Mouse (Mus musculus) liver, embryonic 14.5 days (tissue): ENCODE measurements around the gene Ggt7. TPM values are rescaled to one million over a fixed set of nuclear protein-coding genes. Genes with fewer than 3 reads are reported as not detected.
A peak's percentile ranks its signal among the peaks of the same experiment; 100 is the strongest.
"Not testable (repeated sequence)": the region's sequence is repeated elsewhere in the genome, so short reads cannot be mapped to it uniquely, and the experiment has no call there.

Source experiments
- ATAC-seq: fragments of 200-750 bp; cut with Nextera tagmentation; 2 replicates; pipeline ENCODE4 v1.8.0; 2017; ENCODE audit warnings: moderate number of reproducible peaks, mild to moderate bottlenecking, moderate library complexity; ENCODE audit not compliant: insufficient read depth
- DNase-seq, 3 experiments: peaks; one replicate each; pipeline ENCODE4 v3.0.0-alpha.2; 2012 to 2013; ENCODE audit warnings: low read depth in 3 of 3, low spot score in 3 of 3
- H3K27ac ChIP-seq: fragments of 300-500 bp; sonication (generic); 2 replicates; pipeline ENCODE4 v1.5.1; 2014; ENCODE audit warnings: moderate library complexity, mild to moderate bottlenecking, control low read depth, inconsistent platforms
- H3K27me3 ChIP-seq: fragments of 300-500 bp; sonication (generic); 2 replicates; pipeline ENCODE4 v1.6.1; 2014; ENCODE audit warnings: mild to moderate bottlenecking, low read length, moderate library complexity; ENCODE audit not compliant: control insufficient read depth, insufficient read depth
- H3K36me3 ChIP-seq: fragments of 300-500 bp; sonication (generic); replicated peaks from 2 replicates; pipeline ENCODE4 v1.6.1; 2014; ENCODE audit warnings: low read depth; ENCODE audit not compliant: control insufficient read depth, insufficient read depth
- H3K4me1 ChIP-seq, 2 experiments: fragments of 200-500 bp in 1 of 2; fragments of 300-500 bp in 1 of 2; sonication (generic) in 1 of 2; replicated peaks; 2 replicates each; pipeline ENCODE4 v1.6.1; 2012 to 2014; ENCODE audit warnings: antibody characterized with exemption in 1 of 2, inconsistent platforms in 1 of 2, low read length in 1 of 2; ENCODE audit not compliant: control insufficient read depth in 2 of 2, insufficient read depth in 2 of 2
- H3K4me2 ChIP-seq: fragments of 300-500 bp; sonication (generic); 2 replicates; pipeline ENCODE4 v1.6.1; 2014; ENCODE audit warnings: low read depth, mild to moderate bottlenecking, control low read depth, moderate library complexity
- H3K4me3 ChIP-seq, 2 experiments: fragments of 200-500 bp in 1 of 2; fragments of 300-500 bp in 1 of 2; sonication (generic) in 1 of 2; 2 replicates each; pipeline ENCODE4 v1.5.1; 2012 to 2014; ENCODE audit warnings: low read depth in 2 of 2, low read length in 2 of 2, mild to moderate bottlenecking in 2 of 2, control low read depth in 1 of 2, inconsistent platforms in 1 of 2, moderate library complexity in 1 of 2; ENCODE audit not compliant: insufficient read depth in 1 of 2
- H3K9ac ChIP-seq: fragments of 300-500 bp; sonication (generic); replicated peaks from 2 replicates; pipeline ENCODE4 v1.6.1; 2014; ENCODE audit warnings: mild to moderate bottlenecking, control low read depth, moderate library complexity
- H3K9me3 ChIP-seq: fragments of 300-500 bp; sonication (generic); 2 replicates; pipeline ENCODE4 v1.6.1; 2016; ENCODE audit warnings: low read length, mixed read lengths; ENCODE audit not compliant: control insufficient read depth
- CTCF ChIP-seq: IDR thresholded peaks from 2 replicates; pipeline ENCODE4 v1.5.1; 2016; ENCODE audit warnings: antibody characterized with exemption, low read depth, control low read depth
- EP300 ChIP-seq: IDR thresholded peaks from 2 replicates; pipeline ENCODE4 v1.6.1; 2016; ENCODE audit warnings: antibody characterized with exemption, low read depth
- WGBS: fragments of 180-500 bp; shearing (Covaris S2); extraction: QIAGEN DNeasy Blood & Tissue Kit; methylation state at CpG from one replicate; pipeline ENCODE4 v1.1.7; 2014; ENCODE audit not compliant: insufficient replicate concordance; 5-methylcytosine and 5-hydroxymethylcytosine counted together
- polyA plus RNA-seq, 2 experiments: library from polyadenylated mRNA; depleted of rRNA in 1 of 2; stranded (reverse) in 1 of 2; unstranded in 1 of 2; fragments of >200 nt; fragmentation: Nextera tagmentation in 1 of 2; extraction: Ambion mirVana in 1 of 2; gene quantifications; 2 replicates each; pipeline versions ENCODE4 v1.2.1 to v1.2.3; 2012 to 2014

Ggt7 gene
- polyA plus RNA-seq, 2 experiments, result 0.18 to 0.35 TPM

DNA sequence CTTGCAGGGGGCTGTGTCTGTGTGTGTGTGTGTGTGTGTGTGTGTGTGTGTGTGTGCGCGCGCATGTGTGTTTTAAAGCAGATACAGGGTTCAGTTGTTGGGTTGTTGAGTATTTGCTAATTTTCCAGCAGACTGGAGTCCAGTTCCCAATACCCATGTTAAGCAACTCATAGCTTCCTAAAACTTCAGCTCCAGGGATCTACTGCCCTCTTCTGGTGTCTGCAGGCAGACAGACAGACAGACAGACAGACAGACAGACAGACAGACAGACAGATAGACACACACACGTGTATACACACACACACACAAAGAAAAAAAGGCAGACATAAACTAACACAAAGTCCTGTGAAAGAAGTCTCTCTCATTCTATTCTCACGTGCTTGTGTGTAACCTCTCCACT, 66.8 kb downstream of the Ggt7 start:
- Histone ChIP-seq H3K4me2 (no peak overlapping the region), H3K27ac (no peak overlapping the region), H3K9ac (no peak overlapping the region), H3K4me1 (no peaks in the 10 kb centered on the region), H3K36me3 (no peaks in the 10 kb centered on the region), H3K9me3 (no peaks in the 10 kb centered on the region), H3K4me3 (no peak overlapping the region), H3K27me3 (no peaks in the 10 kb centered on the region)
- TF ChIP-seq EP300 (no peak), CTCF (peak; percentile 24; the same call in 1 of the 2 replicates)
- whole genome bisulfite sequencing, result 79% methylated on average over 5 of the region's 5 CpGs
- DNase-seq (no peak), ATAC-seq (no peak)

GRCm38 (mm10) chr2:155447906-155448305, 70.1 kb downstream of the Ggt7 start:
- WGBS, result 76% methylated on average over 1 of the region's 1 CpGs
- H3K27ac ChIP-seq, H3K4me3 ChIP-seq, H3K9ac ChIP-seq, DNase-seq, H3K9me3 ChIP-seq, H3K4me2 ChIP-seq, H3K4me1 ChIP-seq, H3K36me3 ChIP-seq, H3K27me3 ChIP-seq, ATAC-seq: not testable (repeated sequence)

DNA sequence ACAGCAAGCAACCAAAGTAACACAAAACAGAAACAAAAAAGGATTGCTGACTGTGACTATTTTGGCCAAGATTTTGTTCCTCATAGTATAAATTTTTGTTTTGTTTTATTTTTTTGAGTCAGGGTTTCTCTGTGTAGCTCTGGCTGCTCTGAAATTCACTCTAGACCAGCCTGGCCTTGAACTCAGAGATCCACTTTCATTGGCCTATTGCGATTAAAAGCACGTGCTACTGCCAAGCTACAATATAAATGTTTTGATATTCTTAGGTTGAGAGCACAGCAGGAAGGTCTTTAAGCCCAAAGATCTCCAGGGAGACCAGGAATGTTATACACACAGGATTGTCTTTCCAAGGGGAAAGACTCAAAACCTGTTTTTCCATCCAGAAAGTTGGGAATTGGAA, 74.6 kb downstream of the Ggt7 start:
- H3K4me1 ChIP-seq, result no peaks in the 10 kb centered on the region
- 71% methylated on average over 2 of the region's 2 CpGs for WGBS
- no peaks in the 10 kb centered on the region for H3K27me3 ChIP-seq
- no peak overlapping the region for H3K27ac ChIP-seq
- ATAC-seq (no peak), DNase-seq (no peak)
- TF ChIP-seq EP300 (no peak), CTCF (no peak)
- no peaks in the 10 kb centered on the region for H3K9me3 ChIP-seq
- H3K4me3 ChIP-seq, result no peak overlapping the region
- no peak overlapping the region for H3K4me2 ChIP-seq
- no peaks in the 10 kb centered on the region for H3K36me3 ChIP-seq
- no peak overlapping the region for H3K9ac ChIP-seq

GRCm38 (mm10) chr2:155442916-155443315, 75.1 kb downstream of the Ggt7 start:
- 86% methylated on average over 4 of the region's 4 CpGs for WGBS
- no peak overlapping the region for H3K4me2 ChIP-seq
- no peaks in the 10 kb centered on the region for H3K36me3 ChIP-seq

More at GRCm38 (mm10) chr2:155442916-155443315, 75.1 kb downstream of the Ggt7 start:
- DNase-seq, result no peak
- no peak for ATAC-seq
- H3K27me3 ChIP-seq, result no peaks in the 10 kb centered on the region
- H3K27ac ChIP-seq, result no peak overlapping the region
- no peak overlapping the region for H3K4me3 ChIP-seq
- no peak overlapping the region for H3K9ac ChIP-seq
- no peaks in the 10 kb centered on the region for H3K4me1 ChIP-seq
- TF ChIP-seq EP300 (no peak), CTCF (no peak)
- no peaks in the 10 kb centered on the region for H3K9me3 ChIP-seq

Other genes with a start within 250 kb of the Ggt7 start
- 7.7 and 9.1 TPM in 2 replicates for gene Map1lc3a, start 241.9 kb downstream of the Ggt7 start, polyA plus RNA-seq (2012; rRNA removed)
- 16.1 and 17.8 TPM in 2 replicates for gene Map1lc3a, start 241.9 kb downstream of the Ggt7 start, polyA plus RNA-seq (2014; fragmentation: Nextera tagmentation; extraction: Ambion mirVana)
- gene Pigu, start 160.8 kb downstream of the Ggt7 start, polyA plus RNA-seq (2012; rRNA removed), result 16.7 and 20.1 TPM in 2 replicates
- gene Pigu, start 160.8 kb downstream of the Ggt7 start, polyA plus RNA-seq (2014; fragmentation: Nextera tagmentation; extraction: Ambion mirVana), result 22.2 and 24.4 TPM in 2 replicates
- gene Trp53inp2, start 137.2 kb downstream of the Ggt7 start, polyA plus RNA-seq (2012; rRNA removed), result 2.2 and 2.7 TPM in 2 replicates
- 1.4 and 1.9 TPM in 2 replicates for gene Trp53inp2, start 137.2 kb downstream of the Ggt7 start, polyA plus RNA-seq (2014; fragmentation: Nextera tagmentation; extraction: Ambion mirVana)
- gene Ncoa6, start 44.3 kb downstream of the Ggt7 start, polyA plus RNA-seq (2012; rRNA removed), result 8.4 and 9.0 TPM in 2 replicates
- gene Ncoa6, start 44.3 kb downstream of the Ggt7 start, polyA plus RNA-seq (2014; fragmentation: Nextera tagmentation; extraction: Ambion mirVana), result 6.5 and 8.9 TPM in 2 replicates
- gene Acss2, start 289 bp downstream of the Ggt7 start, polyA plus RNA-seq (2012; rRNA removed), result 13.8 and 14.3 TPM in 2 replicates
- gene Acss2, start 289 bp downstream of the Ggt7 start, polyA plus RNA-seq (2014; fragmentation: Nextera tagmentation; extraction: Ambion mirVana), result 18.3 and 21.4 TPM in 2 replicates
- gene Gss, start 74.6 kb upstream of the Ggt7 start, polyA plus RNA-seq (2012; rRNA removed), result 34.2 and 37.9 TPM in 2 replicates
- gene Gss, start 74.6 kb upstream of the Ggt7 start, polyA plus RNA-seq (2014; fragmentation: Nextera tagmentation; extraction: Ambion mirVana), result 64.6 and 69.5 TPM in 2 replicates
- gene Myh7b, start 93.0 kb upstream of the Ggt7 start, polyA plus RNA-seq (2012; rRNA removed), result 1.7 and 3.0 TPM in 2 replicates
- gene Myh7b, start 93.0 kb upstream of the Ggt7 start, polyA plus RNA-seq (2014; fragmentation: Nextera tagmentation; extraction: Ambion mirVana), result 1.5 and 1.6 TPM in 2 replicates
- 37.3 and 37.7 TPM in 2 replicates for gene Trpc4ap, start 174.1 kb upstream of the Ggt7 start, polyA plus RNA-seq (2012; rRNA removed)
- gene Trpc4ap, start 174.1 kb upstream of the Ggt7 start, polyA plus RNA-seq (2014; fragmentation: Nextera tagmentation; extraction: Ambion mirVana), result 44.7 and 48.7 TPM in 2 replicates
- 12.0 and 13.9 TPM in 2 replicates for gene Edem2, start 211.2 kb upstream of the Ggt7 start, polyA plus RNA-seq (2012; rRNA removed)
- gene Edem2, start 211.2 kb upstream of the Ggt7 start, polyA plus RNA-seq (2014; fragmentation: Nextera tagmentation; extraction: Ambion mirVana), result 21.2 and 22.6 TPM in 2 replicates
- not detected in 2 replicates for gene Gm17581, start 217.6 kb upstream of the Ggt7 start, polyA plus RNA-seq (2012; rRNA removed)
- gene Gm17581, start 217.6 kb upstream of the Ggt7 start, polyA plus RNA-seq (2014; fragmentation: Nextera tagmentation; extraction: Ambion mirVana), result not detected in 2 replicates
- 0.56 and 0.93 TPM in 2 replicates for gene Procr, start 232.9 kb upstream of the Ggt7 start, polyA plus RNA-seq (2012; rRNA removed)
- 0.56 and 0.74 TPM in 2 replicates for gene Procr, start 232.9 kb upstream of the Ggt7 start, polyA plus RNA-seq (2014; fragmentation: Nextera tagmentation; extraction: Ambion mirVana)